Mouse (Mus musculus) forebrain, postnatal 0 days (tissue): ENCODE results near the gene Zdhhc1. TPM values are rescaled to one million over a fixed set of nuclear protein-coding genes. Genes with fewer than 3 reads are reported as not detected.

Experiments used
- ATAC-seq: fragments of 200-750 bp; cut with Nextera tagmentation; 2 replicates; pipeline ENCODE4 v1.8.0; 2017; ENCODE audit warnings: mild to moderate bottlenecking, moderate library complexity
- DNase-seq: peaks from one replicate; pipeline ENCODE4 v3.0.0-alpha.2; 2015
- H3K27ac ChIP-seq: fragments of 300-500 bp; sonication (generic); 2 replicates; pipeline ENCODE4 v1.5.1; 2014; ENCODE audit warnings: low read depth, mild to moderate bottlenecking, antibody characterized with exemption, low read length, moderate library complexity, mixed read lengths
- H3K27me3 ChIP-seq: fragments of 300-500 bp; sonication (generic); 2 replicates; pipeline ENCODE4 v1.6.1; 2014; ENCODE audit warnings: mild to moderate bottlenecking, low read length, mixed read lengths; ENCODE audit not compliant: insufficient read depth
- H3K36me3 ChIP-seq: fragments of 300-500 bp; sonication (generic); 2 replicates; pipeline ENCODE4 v1.6.1; 2014; ENCODE audit warnings: mild to moderate bottlenecking, moderate library complexity; ENCODE audit not compliant: insufficient read depth
- H3K4me1 ChIP-seq: fragments of 300-500 bp; sonication (generic); 2 replicates; pipeline ENCODE4 v1.6.1; 2014; ENCODE audit warnings: antibody characterized with exemption; ENCODE audit not compliant: insufficient read depth
- H3K4me2 ChIP-seq: fragments of 300-500 bp; sonication (generic); 2 replicates; pipeline ENCODE4 v1.6.1; 2014; ENCODE audit warnings: low read depth, mild to moderate bottlenecking, moderate library complexity
- H3K4me3 ChIP-seq: fragments of 300-500 bp; sonication (generic); 2 replicates; pipeline ENCODE4 v1.5.1; 2014; ENCODE audit warnings: low read depth, low read length, mixed read lengths
- H3K9ac ChIP-seq: fragments of 300-500 bp; sonication (generic); 2 replicates; pipeline ENCODE4 v1.6.1; 2014; ENCODE audit warnings: mild to moderate bottlenecking
- H3K9me3 ChIP-seq: fragments of 300-500 bp; sonication (generic); 2 replicates; pipeline ENCODE4 v1.6.1; 2016; ENCODE audit warnings: low read length
- CTCF ChIP-seq: sonication (generic); IDR thresholded peaks from 2 replicates; pipeline ENCODE4 v1.5.1; 2016; ENCODE audit warnings: antibody characterized with exemption, control low read depth, low read depth
- WGBS: fragments of 180-500 bp; shearing (Covaris S2); extraction: QIAGEN DNeasy Blood & Tissue Kit; methylation state at CpG from one replicate; pipeline ENCODE4 v1.1.7; 2014; 5-methylcytosine and 5-hydroxymethylcytosine counted together
- polyA plus RNA-seq: library from polyadenylated mRNA; unstranded; fragments of >200 nt; fragmentation: Nextera tagmentation; extraction: Ambion mirVana; gene quantifications from 2 replicates; pipeline ENCODE4 v1.2.1, GENCODE M21; 2015
- total RNA-seq: library from RNA; depleted of rRNA; stranded (reverse); fragments of >200 nt; gene quantifications from 2 replicates; pipeline ENCODE4 v1.2.3, GENCODE M21; 2014

Zdhhc1 gene
- total and polyA plus RNA-seq, 2 experiments from 2014 or later: 22.7 to 30.4 TPM

DNA sequence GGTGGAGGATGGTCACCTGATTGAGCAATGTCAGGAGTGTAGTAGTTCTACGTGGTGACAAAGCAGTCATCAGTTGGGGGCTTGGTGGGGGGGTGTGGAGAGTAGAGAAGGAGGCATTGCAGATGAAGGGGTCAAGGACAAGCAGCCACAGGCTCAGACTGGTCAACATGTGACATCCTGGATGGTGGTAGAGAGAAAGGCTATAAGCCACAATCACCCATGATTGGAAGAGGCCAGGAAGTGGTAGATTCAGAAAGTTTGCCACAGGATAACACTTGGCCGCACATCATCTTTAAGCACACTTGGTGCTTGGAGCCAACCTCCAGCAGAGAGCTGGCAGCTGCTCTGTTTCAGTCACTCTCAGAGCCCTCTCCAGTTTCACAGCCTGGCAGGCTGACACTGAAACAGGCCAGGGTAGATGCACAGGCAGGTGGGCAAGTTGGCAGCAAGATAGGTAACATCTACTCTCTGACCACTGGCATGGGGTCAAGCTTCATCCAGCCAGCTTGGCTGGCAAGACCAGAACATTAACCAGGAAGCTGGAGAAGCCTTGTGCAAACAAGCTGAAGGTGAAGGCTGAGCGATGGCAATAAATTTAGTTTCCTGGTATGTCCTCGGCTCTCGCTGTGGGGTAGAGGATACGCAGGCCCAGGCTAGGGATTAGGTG is 40.4 kb upstream of the Zdhhc1 start:
- H3K9ac ChIP-seq: no peak overlapping the region
- H3K9me3 ChIP-seq: no peaks in the 10 kb centered on the region
- ATAC-seq (no peak), DNase-seq (no peak)
- H3K27ac ChIP-seq: no peak overlapping the region
- 88% methylated on average over 6 of the region's 6 CpGs for WGBS
- H3K4me3 ChIP-seq: no peak overlapping the region
- no peak overlapping the region for H3K4me2 ChIP-seq
- H3K4me1 ChIP-seq: no peaks in the 10 kb centered on the region
- no peaks in the 10 kb centered on the region for H3K27me3 ChIP-seq
- no peak for TF ChIP-seq CTCF
- peaks cover 48% of the 10 kb centered on the region for H3K36me3 ChIP-seq

GRCm38 (mm10) chr8:105536546-105536945 is 39.8 kb upstream of the Zdhhc1 start:
- Histone ChIP-seq H3K4me1 (no peaks in the 10 kb centered on the region), H3K27me3 (no peaks in the 10 kb centered on the region), H3K27ac (no peak overlapping the region), H3K4me2 (no peak overlapping the region), H3K9ac (no peak overlapping the region), H3K4me3 (no peak overlapping the region), H3K9me3 (no peaks in the 10 kb centered on the region), H3K36me3 (peaks cover 45% of the 10 kb centered on the region)
- no peak for TF ChIP-seq CTCF
- DNase-seq (no peak), ATAC-seq (no peak)
- WGBS: 86% methylated on average over 3 of the region's 3 CpGs

DNA sequence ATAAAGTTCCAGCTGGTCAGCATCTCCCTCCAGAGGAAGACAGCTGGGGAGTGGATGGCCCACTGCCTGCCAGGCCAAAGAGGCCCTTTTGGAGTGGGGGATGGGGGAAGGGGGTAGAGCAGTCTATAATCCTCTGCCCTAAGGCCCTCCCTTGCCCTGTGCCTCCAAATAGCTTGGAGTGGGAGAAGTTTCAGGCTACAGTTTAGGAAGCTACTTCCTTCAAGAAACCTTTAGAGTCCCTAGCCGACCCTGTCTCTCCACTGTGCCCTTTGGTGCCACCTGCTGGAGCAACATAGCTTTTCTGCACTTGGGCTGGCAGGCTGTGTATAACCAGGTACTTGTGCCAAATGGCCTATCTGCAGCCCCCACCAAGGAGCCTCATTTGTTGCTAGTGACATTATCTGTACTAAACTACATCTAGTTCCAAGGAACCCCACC is 37.2 kb upstream of the Zdhhc1 start:
- DNase-seq: peak; percentile 77
- WGBS: 0% methylated on average over 1 of the region's 1 CpGs
- H3K4me2 ChIP-seq: no peak overlapping the region
- no peaks in the 10 kb centered on the region for H3K9me3 ChIP-seq
- peak; percentile 79 for TF ChIP-seq CTCF
- ATAC-seq: peak; percentile 51
- no peak overlapping the region for H3K9ac ChIP-seq
- H3K4me1 ChIP-seq: no peaks in the 10 kb centered on the region
- H3K36me3 ChIP-seq: peaks cover 55% of the 10 kb centered on the region
- H3K27me3 ChIP-seq: no peaks in the 10 kb centered on the region
- H3K27ac ChIP-seq: no peak overlapping the region
- H3K4me3 ChIP-seq: no peak overlapping the region

DNA sequence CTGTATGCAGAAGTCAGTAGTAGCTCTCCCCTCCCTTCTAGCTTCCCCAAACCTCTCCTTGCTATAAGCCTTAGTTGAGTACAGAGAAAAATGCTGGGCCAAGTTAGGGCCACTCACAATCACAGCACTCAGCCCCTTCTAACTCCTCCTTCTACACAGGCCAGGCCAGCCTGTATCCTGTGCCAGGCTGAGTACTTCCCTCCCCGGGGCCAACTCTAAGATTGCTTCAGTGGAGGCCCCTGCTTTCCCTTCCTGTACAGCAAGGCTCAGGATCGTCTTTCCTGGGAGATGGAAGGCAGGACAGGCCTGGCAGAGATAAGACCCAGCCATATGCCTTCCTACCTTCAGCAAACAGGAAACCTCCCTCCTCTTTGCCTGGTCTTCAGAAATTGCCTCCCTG is 36.7 kb upstream of the Zdhhc1 start:
- Histone ChIP-seq H3K27me3 (no peaks in the 10 kb centered on the region), H3K4me1 (no peaks in the 10 kb centered on the region), H3K4me2 (no peak overlapping the region), H3K9ac (no peak overlapping the region), H3K4me3 (no peak overlapping the region), H3K36me3 (peaks cover 56% of the 10 kb centered on the region), H3K9me3 (no peaks in the 10 kb centered on the region), H3K27ac (no peak overlapping the region)
- ATAC-seq (no peak), DNase-seq (no peak)
- WGBS: 33% methylated on average over 2 of the region's 2 CpGs
- TF ChIP-seq CTCF: no peak

DNA sequence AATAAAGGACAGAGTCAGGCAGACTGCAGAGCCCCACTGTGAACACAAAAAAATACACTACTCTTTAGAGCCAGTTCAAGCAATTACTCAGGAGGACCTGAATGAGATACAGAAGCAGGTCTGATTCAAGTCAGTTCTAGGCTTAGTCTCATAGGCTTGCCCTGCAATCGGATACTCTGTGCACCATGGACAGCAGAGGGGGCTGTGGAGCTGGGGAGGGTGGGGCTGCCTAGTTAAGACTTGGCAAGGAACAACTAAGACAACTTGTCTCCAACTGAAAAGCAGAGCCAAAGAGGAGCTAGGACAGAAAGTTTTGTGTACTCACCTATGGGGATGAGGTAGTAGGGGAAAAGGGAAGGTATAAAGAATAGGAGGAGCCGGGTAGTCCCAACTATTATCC is 35.1 kb upstream of the Zdhhc1 start:
- Histone ChIP-seq H3K9me3 (no peaks in the 10 kb centered on the region), H3K9ac (no peak overlapping the region), H3K27ac (no peak overlapping the region), H3K4me3 (no peak overlapping the region), H3K4me1 (no peaks in the 10 kb centered on the region), H3K36me3 (peaks cover 43% of the 10 kb centered on the region), H3K27me3 (no peaks in the 10 kb centered on the region), H3K4me2 (no peak overlapping the region)
- TF ChIP-seq CTCF: peak; percentile 44
- DNase-seq (no peak), ATAC-seq (no peak)
- 53% methylated on average over 2 of the region's 2 CpGs for WGBS

- ATAC-seq: no peak
- no peak overlapping the region for H3K9ac ChIP-seq
- WGBS: 79% methylated on average over 3 of the region's 3 CpGs
These were observed 32.6 kb upstream of the Zdhhc1 start for GRCm38 (mm10) chr8:105529271-105529670.

DNA sequence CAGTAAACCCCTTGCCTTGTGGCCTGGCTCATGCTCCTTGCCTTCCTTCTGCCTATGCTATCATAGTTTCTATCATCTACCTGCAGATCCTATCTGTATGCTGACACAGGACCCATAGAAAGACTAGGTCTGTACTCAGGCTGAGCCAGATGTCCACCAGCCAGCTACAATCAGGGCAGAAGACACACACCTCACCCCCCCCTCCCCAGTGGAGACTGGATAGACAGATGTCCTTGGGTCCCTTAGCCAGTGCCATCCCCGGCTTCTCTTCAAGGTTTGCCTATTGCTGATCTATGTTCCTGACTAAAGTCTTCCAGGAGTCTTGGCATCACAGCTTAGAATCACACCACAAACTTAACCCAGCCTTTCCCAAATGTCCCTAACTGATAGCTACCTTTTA is 31.5 kb upstream of the Zdhhc1 start:
- Histone ChIP-seq H3K4me3 (no peak overlapping the region), H3K27me3 (no peaks in the 10 kb centered on the region), H3K9ac (no peak overlapping the region), H3K4me2 (no peak overlapping the region), H3K36me3 (peaks cover 57% of the 10 kb centered on the region), H3K4me1 (no peaks in the 10 kb centered on the region), H3K27ac (no peak overlapping the region), H3K9me3 (no peaks in the 10 kb centered on the region)
- no peak for ATAC-seq
- no peak for DNase-seq
- no peak for TF ChIP-seq CTCF
- 93% methylated on average over 1 of the region's 1 CpGs for WGBS

More at GRCm38 (mm10) chr8:105529271-105529670, 32.6 kb upstream of the Zdhhc1 start:
- Histone ChIP-seq H3K27me3 (no peaks in the 10 kb centered on the region), H3K9me3 (no peaks in the 10 kb centered on the region), H3K4me3 (no peak overlapping the region), H3K4me2 (no peak overlapping the region), H3K27ac (no peak overlapping the region), H3K36me3 (peaks cover 51% of the 10 kb centered on the region), H3K4me1 (no peaks in the 10 kb centered on the region)
- no peak for DNase-seq
- TF ChIP-seq CTCF: no peak
